Mouse (Mus musculus) adrenal gland, postnatal 36 days (tissue): ENCODE results near the gene Mmp24. TPM values are rescaled to one million over a fixed set of nuclear protein-coding genes. Genes with fewer than 3 reads are reported as not detected.

Source experiments
- DNase-seq, 2 experiments: peaks; one replicate each; pipeline ENCODE4 v3.0.0; 2021; ENCODE audit warnings: mixed read lengths in 1 of 2
- total RNA-seq, 2 experiments: library from RNA; stranded (reverse); gene quantifications; 2 replicates each; pipeline ENCODE4 v1.2.3; 2021

Gene Mmp24
- total RNA-seq, 2 experiments from 2014 or later, result 1.4 to 1.7 TPM

GRCm38 (mm10) chr2:155775685-155776263 is 632 bp downstream of the Mmp24 start:
- DNase-seq, result peak; percentile 82 to 86

GRCm38 (mm10) chr2:155776824-155777687 is 1.9 kb downstream of the Mmp24 start:
- DNase-seq, result no peak

- no peak for DNase-seq
Measured at GRCm38 (mm10) chr2:155777688-155777985, 2.5 kb downstream of the Mmp24 start.

- DNase-seq, result no peak
Measured at GRCm38 (mm10) chr2:155778004-155778403, 2.9 kb downstream of the Mmp24 start.

GRCm38 (mm10) chr2:155779066-155779465 is 3.9 kb downstream of the Mmp24 start:
- DNase-seq, result no peak

- DNase-seq, result no peak
Measured at GRCm38 (mm10) chr2:155779506-155779905, 4.4 kb downstream of the Mmp24 start.

- no peak for DNase-seq
Measured at GRCm38 (mm10) chr2:155784534-155784933, 9.4 kb downstream of the Mmp24 start.

GRCm38 (mm10) chr2:155786905-155787304 is 11.8 kb downstream of the Mmp24 start:
- no peak for DNase-seq

GRCm38 (mm10) chr2:155787949-155788931 is 13.1 kb downstream of the Mmp24 start:
- DNase-seq, result no peak

GRCm38 (mm10) chr2:155792899-155793298 is 17.8 kb downstream of the Mmp24 start:
- DNase-seq, result no peak

- no peak for DNase-seq
Measured at GRCm38 (mm10) chr2:155794674-155795445, 19.7 kb downstream of the Mmp24 start.

GRCm38 (mm10) chr2:155798613-155799012 is 23.5 kb downstream of the Mmp24 start:
- DNase-seq, result no peak

- peak; percentile 41 to 45 for DNase-seq
Measured at GRCm38 (mm10) chr2:155802761-155803160, 27.6 kb downstream of the Mmp24 start.

GRCm38 (mm10) chr2:155804053-155804452 is 28.9 kb downstream of the Mmp24 start:
- no peak for DNase-seq

GRCm38 (mm10) chr2:155805231-155805924 is 30.2 kb downstream of the Mmp24 start:
- peak; percentile 92 for DNase-seq

- DNase-seq, result no peak
Measured at GRCm38 (mm10) chr2:155805925-155806255, 30.7 kb downstream of the Mmp24 start.

GRCm38 (mm10) chr2:155806548-155806947 is 31.4 kb downstream of the Mmp24 start:
- peak; percentile 86 to 90 for DNase-seq

- no peak for DNase-seq
Measured at GRCm38 (mm10) chr2:155807408-155807807, 32.3 kb downstream of the Mmp24 start.

GRCm38 (mm10) chr2:155809620-155810019 is 34.5 kb downstream of the Mmp24 start:
- peak; percentile 74 to 79 for DNase-seq

- peak; percentile 83 to 88 for DNase-seq
Measured at GRCm38 (mm10) chr2:155811821-155812396, 36.8 kb downstream of the Mmp24 start.

GRCm38 (mm10) chr2:155812637-155813036 is 37.5 kb downstream of the Mmp24 start:
- DNase-seq, result no peak
